Mouse (Mus musculus) olfactory bulb, adult 2 months (tissue): ENCODE results near the gene Ssc5d.

Source experiments
- CTCF ChIP-seq: fragments of 200-500 bp; IDR thresholded peaks from 2 replicates; pipeline ENCODE4 v1.5.1; 2012; ENCODE audit warnings: low read depth, mild to moderate bottlenecking, low read length, moderate library complexity; ENCODE audit not compliant: insufficient read depth
- POLR2A ChIP-seq: fragments of 200-500 bp; IDR thresholded peaks from 2 replicates; pipeline ENCODE4 v1.6.1; 2012; ENCODE audit warnings: mild to moderate bottlenecking, low read depth, low read length, moderate library complexity; ENCODE audit not compliant: insufficient read depth

- TF ChIP-seq POLR2A (no peak), CTCF (no peak)
These were observed 17.1 kb downstream of the Ssc5d start for GRCm38 (mm10) chr7:4942673-4943072.
